Mouse (Mus musculus) c-Kit-positive CD71-positive TER-119-positive erythroid progenitor cells, embryonic 14.5 days (primary cell): Measurements from ENCODE around the gene Olfr10.

Experiments
- DNase-seq: peaks from one replicate; pipeline ENCODE4 v3.0.0-alpha.2; 2013; ENCODE audit warnings: low spot score

Olfr10 gene

DNA sequence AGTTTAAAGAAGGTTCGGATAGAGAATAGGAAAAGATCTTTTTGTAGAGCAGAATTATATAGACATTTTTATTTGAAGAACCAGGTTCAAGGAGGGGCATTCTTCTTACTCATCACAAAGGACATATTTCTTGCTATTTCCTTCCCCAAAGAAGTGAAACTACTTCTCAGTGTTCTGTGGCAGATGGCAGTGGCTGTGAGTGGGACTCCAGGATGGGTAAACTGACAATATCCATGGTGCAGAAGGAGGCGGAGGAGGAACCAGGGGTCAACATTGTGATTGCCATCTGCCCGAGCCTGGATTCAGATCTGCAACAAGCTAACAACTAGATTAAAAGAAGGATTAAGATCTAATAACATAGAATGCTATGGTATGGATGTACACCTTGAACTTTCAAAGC, 22.2 kb downstream of the Olfr10 start:
- DNase-seq, result no peak

DNA sequence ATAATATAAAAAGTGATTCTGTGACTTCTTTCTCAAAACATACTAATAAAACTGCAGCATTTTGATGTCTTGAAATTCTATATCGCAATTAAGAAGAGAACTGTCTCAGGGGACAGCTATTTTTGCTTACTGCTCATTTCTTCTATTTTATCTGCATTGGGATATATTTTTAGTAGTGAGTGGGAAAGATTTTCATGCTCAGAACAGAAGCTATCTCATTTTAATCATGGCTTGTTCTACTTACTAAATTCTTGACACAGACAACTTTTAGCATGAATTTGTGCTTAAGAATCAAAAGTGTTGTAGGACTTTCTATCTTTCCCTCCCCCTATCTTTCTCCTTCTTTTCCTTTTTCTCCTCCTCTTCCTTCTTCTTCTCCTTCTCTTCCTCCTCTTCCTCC, 25.1 kb downstream of the Olfr10 start:
- DNase-seq, result no peak

DNA sequence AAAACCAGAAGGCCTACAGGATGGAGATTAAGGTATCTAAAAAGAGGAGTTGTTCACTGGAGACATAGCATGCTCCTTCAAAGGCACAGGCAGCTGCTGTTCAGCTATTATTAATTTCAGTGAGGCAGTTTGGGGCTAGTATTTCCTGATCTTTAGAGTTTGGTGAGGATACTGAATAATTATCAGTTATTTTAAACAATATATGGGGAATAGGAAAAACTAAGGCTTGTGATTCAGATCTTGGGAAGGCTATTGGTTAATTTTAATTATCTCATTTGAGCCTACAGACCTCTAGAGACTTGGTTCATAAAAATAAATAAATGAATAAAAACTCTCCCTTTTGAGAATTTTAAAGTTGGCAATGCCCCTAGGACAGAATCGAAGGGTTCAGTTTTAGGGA, 30.3 kb downstream of the Olfr10 start, which contains the start of gene Olfr1390:
Gene Olfr1390, plus strand, starts transcription at position 301 of the 400 bp plus-strand sequence.
- DNase-seq, result no peak

DNA sequence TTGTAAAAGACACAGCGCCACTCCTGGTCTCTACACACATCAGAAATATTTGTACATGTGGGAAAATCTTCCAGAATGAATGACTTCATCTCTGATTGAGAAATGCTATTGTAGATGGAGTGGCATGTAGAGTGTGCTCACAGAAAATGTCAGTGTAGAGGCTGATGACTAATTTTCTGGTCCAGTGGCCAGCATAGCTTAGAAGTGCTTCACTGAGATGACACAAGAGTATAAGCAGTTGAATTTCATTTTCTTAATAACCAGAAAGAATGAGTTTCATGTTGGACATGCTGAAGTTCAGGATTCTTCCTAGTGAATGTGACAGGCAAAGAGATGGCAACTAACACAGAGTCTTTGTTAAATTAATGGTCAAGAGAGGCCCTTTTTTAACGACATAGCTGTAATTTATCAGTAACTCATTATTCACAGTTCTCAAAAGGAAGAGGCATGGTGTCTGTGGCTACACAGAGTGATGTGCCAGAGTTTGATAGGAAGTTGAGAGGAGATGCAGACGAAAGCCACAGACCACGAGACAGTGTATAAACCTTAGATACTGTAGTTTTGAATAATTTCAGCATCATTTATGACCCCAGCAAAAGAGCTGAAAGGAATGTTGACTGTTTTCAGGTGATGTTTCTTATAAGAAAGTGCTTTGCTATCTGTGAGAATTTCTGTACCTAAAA, 32.8 kb downstream of the Olfr10 start:
- no peak for DNase-seq
